Mouse (Mus musculus): ENCODE measurements around the gene Gramd4. TPM values are rescaled to one million over a fixed set of nuclear protein-coding genes. Genes with fewer than 3 reads are reported as not detected.
A peak's percentile ranks its signal among the peaks of the same experiment; 100 is the strongest.

The Gramd4 gene
- polyA plus RNA-seq, 1 experiment from 2014 or later: 9.7 TPM

- Histone ChIP-seq H3K4me3 (ENCODE audit: low read length) (no peak overlapping the region), H3K36me3 (ENCODE audit: control insufficient read depth, insufficient read depth, low read length) (no peaks in the 10 kb centered on the region), H3K4me1 (ENCODE audit: control insufficient read depth, insufficient read depth, low read length) (peaks cover 32% of the 10 kb centered on the region), H3K9ac (ENCODE audit: low read depth, low read length) (no peak overlapping the region), H3K4me2 (replicated peaks; ENCODE audit: low read depth, low read length) (no peak overlapping the region), H3K27ac (ENCODE audit: low read depth, low read length) (no peak overlapping the region), H3K9me3 (ENCODE audit: control insufficient read depth, low read length) (no peaks in the 10 kb centered on the region), H3K27me3 (ENCODE audit: control insufficient read depth, insufficient read depth, low read length) (no peaks in the 10 kb centered on the region)
- no peak for ATAC-seq (ENCODE audit: low FRiP score, low TSS enrichment)
- 88% methylated on average over 1 of the region's 1 CpGs for WGBS
Measured at GRCm38 (mm10) chr15:86071166-86071565, 13.7 kb downstream of the Gramd4 start.

- H3K4me1 ChIP-seq (ENCODE audit: control insufficient read depth, insufficient read depth, low read length): peaks cover 31% of the 10 kb centered on the region
- no peaks in the 10 kb centered on the region for H3K9me3 ChIP-seq (ENCODE audit: control insufficient read depth, low read length)
- H3K27me3 ChIP-seq (ENCODE audit: control insufficient read depth, insufficient read depth, low read length): no peaks in the 10 kb centered on the region
- no peak overlapping the region for H3K9ac ChIP-seq (ENCODE audit: low read depth, low read length)
- H3K4me2 ChIP-seq (replicated peaks; ENCODE audit: low read depth, low read length): no peak overlapping the region
- H3K4me3 ChIP-seq (ENCODE audit: low read length): no peak overlapping the region
- ATAC-seq (ENCODE audit: low FRiP score, low TSS enrichment): no peak
- H3K36me3 ChIP-seq (ENCODE audit: control insufficient read depth, insufficient read depth, low read length): no peaks in the 10 kb centered on the region
- WGBS: 65% methylated on average over 16 of the region's 16 CpGs
- H3K27ac ChIP-seq (ENCODE audit: low read depth, low read length): no peak overlapping the region
Measured at GRCm38 (mm10) chr15:86074171-86074937, 16.9 kb downstream of the Gramd4 start.

- Histone ChIP-seq H3K4me3 (ENCODE audit: low read length) (no peak overlapping the region), H3K36me3 (ENCODE audit: control insufficient read depth, insufficient read depth, low read length) (no peaks in the 10 kb centered on the region), H3K9ac (ENCODE audit: low read depth, low read length) (no peak overlapping the region), H3K27me3 (ENCODE audit: control insufficient read depth, insufficient read depth, low read length) (no peaks in the 10 kb centered on the region), H3K9me3 (ENCODE audit: control insufficient read depth, low read length) (no peaks in the 10 kb centered on the region), H3K4me2 (replicated peaks; ENCODE audit: low read depth, low read length) (no peak overlapping the region), H3K4me1 (ENCODE audit: control insufficient read depth, insufficient read depth, low read length) (peaks cover 37% of the 10 kb centered on the region), H3K27ac (ENCODE audit: low read depth, low read length) (no peak overlapping the region)
- ATAC-seq (ENCODE audit: low FRiP score, low TSS enrichment): no peak
- 66% methylated on average over 20 of the region's 20 CpGs for WGBS
Measured at GRCm38 (mm10) chr15:86075305-86076047, 18.0 kb downstream of the Gramd4 start.

GRCm38 (mm10) chr15:86076048-86076315 is 18.5 kb downstream of the Gramd4 start:
- Histone ChIP-seq H3K9ac (ENCODE audit: low read depth, low read length) (no peak overlapping the region), H3K9me3 (ENCODE audit: control insufficient read depth, low read length) (no peaks in the 10 kb centered on the region), H3K27ac (ENCODE audit: low read depth, low read length) (no peak overlapping the region), H3K4me3 (ENCODE audit: low read length) (no peak overlapping the region), H3K27me3 (ENCODE audit: control insufficient read depth, insufficient read depth, low read length) (no peaks in the 10 kb centered on the region), H3K4me2 (replicated peaks; ENCODE audit: low read depth, low read length) (no peak overlapping the region), H3K36me3 (ENCODE audit: control insufficient read depth, insufficient read depth, low read length) (no peaks in the 10 kb centered on the region), H3K4me1 (ENCODE audit: control insufficient read depth, insufficient read depth, low read length) (peaks cover 37% of the 10 kb centered on the region)
- 52% methylated on average over 2 of the region's 2 CpGs for whole genome bisulfite sequencing
- no peak for ATAC-seq (ENCODE audit: low FRiP score, low TSS enrichment)

- H3K27ac ChIP-seq (ENCODE audit: low read depth, low read length): no peak overlapping the region
- no peaks in the 10 kb centered on the region for H3K36me3 ChIP-seq (ENCODE audit: control insufficient read depth, insufficient read depth, low read length)
- H3K4me3 ChIP-seq (ENCODE audit: low read length): no peak overlapping the region
- no peak overlapping the region for H3K9ac ChIP-seq (ENCODE audit: low read depth, low read length)
- no peaks in the 10 kb centered on the region for H3K27me3 ChIP-seq (ENCODE audit: control insufficient read depth, insufficient read depth, low read length)
- H3K9me3 ChIP-seq (ENCODE audit: control insufficient read depth, low read length): no peaks in the 10 kb centered on the region
- no peak for ATAC-seq (ENCODE audit: low FRiP score, low TSS enrichment)
- 67% methylated on average over 8 of the region's 8 CpGs for WGBS
- H3K4me1 ChIP-seq (ENCODE audit: control insufficient read depth, insufficient read depth, low read length): peaks cover 39% of the 10 kb centered on the region
- no peak overlapping the region for H3K4me2 ChIP-seq (replicated peaks; ENCODE audit: low read depth, low read length)
Measured at GRCm38 (mm10) chr15:86076378-86076777, 18.9 kb downstream of the Gramd4 start.

GRCm38 (mm10) chr15:86077934-86078333 is 20.4 kb downstream of the Gramd4 start:
- no peaks in the 10 kb centered on the region for H3K36me3 ChIP-seq (ENCODE audit: control insufficient read depth, insufficient read depth, low read length)
- H3K27me3 ChIP-seq (ENCODE audit: control insufficient read depth, insufficient read depth, low read length): no peaks in the 10 kb centered on the region
- no peaks in the 10 kb centered on the region for H3K9me3 ChIP-seq (ENCODE audit: control insufficient read depth, low read length)
- H3K27ac ChIP-seq (ENCODE audit: low read depth, low read length): no peak overlapping the region
- no peak overlapping the region for H3K4me3 ChIP-seq (ENCODE audit: low read length)
- ATAC-seq (ENCODE audit: low FRiP score, low TSS enrichment): no peak
- no peak overlapping the region for H3K9ac ChIP-seq (ENCODE audit: low read depth, low read length)
- peaks cover 51% of the 10 kb centered on the region for H3K4me1 ChIP-seq (ENCODE audit: control insufficient read depth, insufficient read depth, low read length)
- H3K4me2 ChIP-seq (replicated peaks; ENCODE audit: low read depth, low read length): no peak overlapping the region
- 66% methylated on average over 5 of the region's 5 CpGs for WGBS

- Histone ChIP-seq H3K36me3 (ENCODE audit: control insufficient read depth, insufficient read depth, low read length) (no peaks in the 10 kb centered on the region), H3K9ac (ENCODE audit: low read depth, low read length) (0 out of 2 replicates have a peak overlapping the region, but pooled peaks have one; percentile 18), H3K9me3 (ENCODE audit: control insufficient read depth, low read length) (no peaks in the 10 kb centered on the region), H3K4me3 (ENCODE audit: low read length) (no peak overlapping the region), H3K27ac (ENCODE audit: low read depth, low read length) (no peak overlapping the region), H3K27me3 (ENCODE audit: control insufficient read depth, insufficient read depth, low read length) (no peaks in the 10 kb centered on the region), H3K4me1 (ENCODE audit: control insufficient read depth, insufficient read depth, low read length) (peaks cover 58% of the 10 kb centered on the region), H3K4me2 (replicated peaks; ENCODE audit: low read depth, low read length) (no peak overlapping the region)
- no peak for ATAC-seq (ENCODE audit: low FRiP score, low TSS enrichment)
- 25% methylated on average over 18 of the region's 18 CpGs for WGBS
Measured at GRCm38 (mm10) chr15:86078481-86079216, 21.2 kb downstream of the Gramd4 start.

GRCm38 (mm10) chr15:86079467-86079866 is 22.0 kb downstream of the Gramd4 start:
- H3K4me2 ChIP-seq (replicated peaks; ENCODE audit: low read depth, low read length): no peak overlapping the region
- H3K4me1 ChIP-seq (ENCODE audit: control insufficient read depth, insufficient read depth, low read length): peaks cover 60% of the 10 kb centered on the region
- H3K9ac ChIP-seq (ENCODE audit: low read depth, low read length): no peak overlapping the region
- no peaks in the 10 kb centered on the region for H3K36me3 ChIP-seq (ENCODE audit: control insufficient read depth, insufficient read depth, low read length)
- no peaks in the 10 kb centered on the region for H3K27me3 ChIP-seq (ENCODE audit: control insufficient read depth, insufficient read depth, low read length)
- no peak overlapping the region for H3K27ac ChIP-seq (ENCODE audit: low read depth, low read length)
- WGBS: 70% methylated on average over 5 of the region's 5 CpGs
- H3K4me3 ChIP-seq (ENCODE audit: low read length): no peak overlapping the region
- ATAC-seq (ENCODE audit: low FRiP score, low TSS enrichment): no peak
- no peaks in the 10 kb centered on the region for H3K9me3 ChIP-seq (ENCODE audit: control insufficient read depth, low read length)

- Histone ChIP-seq H3K27ac (ENCODE audit: low read depth, low read length) (no peak overlapping the region), H3K4me1 (ENCODE audit: control insufficient read depth, insufficient read depth, low read length) (peaks cover 62% of the 10 kb centered on the region)
- 44% methylated on average over 4 of the region's 4 CpGs for WGBS
Measured at GRCm38 (mm10) chr15:86079876-86080275, 22.4 kb downstream of the Gramd4 start.

More at GRCm38 (mm10) chr15:86079876-86080275, 22.4 kb downstream of the Gramd4 start:
- H3K4me2 ChIP-seq (replicated peaks; ENCODE audit: low read depth, low read length): no peak overlapping the region
- H3K9me3 ChIP-seq (ENCODE audit: control insufficient read depth, low read length): no peaks in the 10 kb centered on the region
- no peaks in the 10 kb centered on the region for H3K27me3 ChIP-seq (ENCODE audit: control insufficient read depth, insufficient read depth, low read length)
- no peak for ATAC-seq (ENCODE audit: low FRiP score, low TSS enrichment)
- no peak overlapping the region for H3K4me3 ChIP-seq (ENCODE audit: low read length)
- H3K9ac ChIP-seq (ENCODE audit: low read depth, low read length): no peak overlapping the region
- no peaks in the 10 kb centered on the region for H3K36me3 ChIP-seq (ENCODE audit: control insufficient read depth, insufficient read depth, low read length)

All from kidney, embryonic 14.5 days (tissue).